Mouse (Mus musculus): Measurements from ENCODE around the gene Crebrf. TPM values are rescaled to one million over a fixed set of nuclear protein-coding genes. Genes with fewer than 3 reads are reported as not detected.

Crebrf gene
- total and polyA plus RNA-seq, 3 experiments, result 1.3 to 3.8 TPM; not detected in 1

DNA sequence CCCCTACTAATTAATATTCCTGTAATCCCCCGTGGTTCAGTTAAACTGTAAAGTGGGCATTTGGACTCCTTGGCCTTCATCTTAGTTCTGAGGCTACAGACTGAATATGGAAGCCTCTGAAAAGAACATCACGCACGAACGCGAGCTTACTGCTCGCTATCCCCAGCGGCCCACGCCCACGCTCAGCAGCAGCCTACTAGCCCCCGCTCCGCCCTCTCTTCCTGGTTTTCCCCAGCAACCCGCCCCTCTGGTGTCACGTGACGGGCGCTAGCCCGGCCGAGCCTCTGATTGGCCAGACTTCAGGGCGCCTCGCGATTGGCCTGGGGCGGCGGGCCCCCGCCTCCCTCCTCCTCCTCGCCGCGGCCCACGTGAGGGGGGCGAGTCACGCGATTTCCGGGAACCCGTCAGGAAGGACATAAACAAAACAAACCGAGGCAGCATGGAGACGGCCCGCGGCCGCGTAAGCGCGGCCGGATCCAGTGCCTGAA lies at the start of gene Crebrf (continued):
- TF ChIP-seq USF1 (IDR thresholded peaks at IDR 0.05; ENCODE audit: low read depth, low read length) (peak; percentile 99), TBP (IDR thresholded peaks at IDR 0.05; ENCODE audit: low read depth, low read length) (peak; percentile 86), MAX (IDR thresholded peaks at IDR 0.05; ENCODE audit: low read length) (peak; percentile 98)

DNA sequence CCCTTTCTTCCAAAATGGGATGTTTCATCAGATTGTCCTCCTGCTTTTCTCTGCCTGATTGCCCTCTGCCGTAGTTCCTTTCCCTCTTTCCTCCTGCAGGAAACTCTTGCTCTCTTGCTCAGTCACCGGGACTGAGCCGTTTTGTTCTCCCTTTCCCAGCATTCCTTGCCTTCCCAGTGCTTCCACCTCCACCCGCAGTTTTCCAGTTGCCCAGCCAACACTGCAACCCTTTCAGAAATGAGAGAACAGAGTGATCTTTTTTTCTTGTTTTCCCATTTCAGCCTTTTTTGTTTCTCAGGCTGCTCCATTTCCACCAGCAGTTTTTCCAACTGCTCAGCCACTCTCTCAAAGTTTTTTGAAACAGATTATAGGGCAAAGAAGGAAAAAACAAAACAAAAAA lies 44.2 kb upstream of the Crebrf start:
- no peak overlapping the region for H3K4me3 ChIP-seq (ENCODE audit: control insufficient read depth in 1 of 2, insufficient read depth in 1 of 2, low read depth in 2 of 2, low read length in 2 of 2)
- TF ChIP-seq EP300 (IDR thresholded peaks at IDR 0.05; ENCODE audit: low read depth in 1 of 2, low read length in 2 of 2) (no peak), NELFE (IDR thresholded peaks at IDR 0.05; ENCODE audit: low read depth, low read length) (no peak), BHLHE40 (IDR thresholded peaks at IDR 0.05; ENCODE audit: borderline replicate concordance, low read depth, low read length) (no peak), POLR2AphosphoS2 (IDR thresholded peaks at IDR 0.05; ENCODE audit: low read length) (no peak), ELF1 (IDR thresholded peaks at IDR 0.05; ENCODE audit: low read depth, low read length) (no peak), MAZ (IDR thresholded peaks at IDR 0.05; ENCODE audit: low read depth, low read length) (no peak), SMC3 (IDR thresholded peaks at IDR 0.05; ENCODE audit: low read depth, low read length) (no peak), MXI1 (IDR thresholded peaks at IDR 0.05; ENCODE audit: low read depth, low read length) (no peak), ZNF384 (IDR thresholded peaks at IDR 0.05; ENCODE audit: low read depth, low read length) (no peak), ZMIZ1 (IDR thresholded peaks at IDR 0.05; ENCODE audit: low read depth, low read length) (no peak), MEF2A (IDR thresholded peaks at IDR 0.05; ENCODE audit: extremely low read depth, insufficient replicate concordance, low read depth, low read length, poor library complexity, severe bottlenecking) (no peak), POLR2AphosphoS5 (IDR thresholded peaks at IDR 0.05; ENCODE audit: borderline replicate concordance, low read depth, low read length) (no peak), MYB (IDR thresholded peaks at IDR 0.05; ENCODE audit: low read depth, low read length) (no peak), ETS1 (IDR thresholded peaks at IDR 0.05; ENCODE audit: low read depth, low read length) (no peak), MAFK (IDR thresholded peaks at IDR 0.05; ENCODE audit: borderline replicate concordance, low read depth, low read length) (no peak), TAL1 (IDR thresholded peaks at IDR 0.05; ENCODE audit: low read length) (no peak)
- H3K27ac ChIP-seq (ENCODE audit: control insufficient read depth, low read depth, low read length), result no peak overlapping the region
- no peak for DNase-seq (ENCODE audit: low read depth, low spot score)
- H3K9ac ChIP-seq (ENCODE audit: control insufficient read depth, low read depth, low read length, poor library complexity, severe bottlenecking), result no peak overlapping the region
- peaks cover 0 to 4% of the 10 kb centered on the region in 2 experiments; a peak in 1 of 4 replicates for H3K36me3 ChIP-seq (ENCODE audit: control insufficient read depth in 1 of 2, insufficient read depth in 2 of 2, low read length in 2 of 2)
- peaks cover 3 to 7% of the 10 kb centered on the region in 2 experiments; a peak in 2 of 4 replicates for H3K4me1 ChIP-seq (ENCODE audit: control insufficient read depth in 1 of 2, insufficient read depth in 2 of 2, low read length in 2 of 2)
- no peaks in the 10 kb centered on the region for H3K79me2 ChIP-seq (ENCODE audit: control insufficient read depth, insufficient read depth, low read length, poor library complexity)
- no peaks in the 10 kb centered on the region for H3K27me3 ChIP-seq (ENCODE audit: control insufficient read depth in 1 of 2, insufficient read depth in 2 of 2, low read length in 2 of 2)
- no peaks in the 10 kb centered on the region for H3K9me3 ChIP-seq (replicated peaks; ENCODE audit: insufficient read depth, low read length)

DNA sequence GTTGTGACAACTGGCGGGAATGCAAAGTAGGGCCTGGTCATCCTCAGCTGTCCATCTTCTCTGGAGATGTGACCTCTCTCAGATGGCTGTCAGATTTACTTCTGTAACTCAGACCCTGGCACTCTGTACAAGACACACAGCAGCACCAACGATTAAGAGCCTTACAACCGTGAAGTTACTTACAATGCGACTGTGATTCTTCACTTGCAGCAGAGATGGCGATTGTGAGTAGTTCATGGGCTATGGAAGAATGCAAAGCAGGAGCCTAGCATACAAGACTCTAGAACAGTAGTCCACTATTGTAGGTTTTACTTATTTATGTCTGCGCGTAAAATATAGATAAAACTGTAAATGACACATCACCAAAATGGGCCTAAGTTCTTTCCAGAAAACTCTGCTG lies 39.6 kb upstream of the Crebrf start:
- H3K9ac ChIP-seq (ENCODE audit: control insufficient read depth, low read depth, low read length, poor library complexity, severe bottlenecking), result no peak overlapping the region
- H3K27ac ChIP-seq (ENCODE audit: control insufficient read depth, low read depth, low read length), result no peak overlapping the region
- TF ChIP-seq RCOR1 (IDR thresholded peaks at IDR 0.05; ENCODE audit: low read depth, low read length) (no peak), POLR2AphosphoS2 (IDR thresholded peaks at IDR 0.05; ENCODE audit: low read length) (no peak), USF1 (IDR thresholded peaks at IDR 0.05; ENCODE audit: low read depth, low read length) (no peak), POLR2AphosphoS5 (IDR thresholded peaks at IDR 0.05; ENCODE audit: borderline replicate concordance, low read depth, low read length) (no peak), GATA1 (IDR thresholded peaks at IDR 0.05; ENCODE audit: low read depth, low read length) (no peak), MXI1 (IDR thresholded peaks at IDR 0.05; ENCODE audit: low read depth, low read length) (no peak), ETS1 (IDR thresholded peaks at IDR 0.05; ENCODE audit: low read depth, low read length) (no peak), EP300 (IDR thresholded peaks at IDR 0.05; ENCODE audit: low read depth in 1 of 2, low read length in 2 of 2) (no peak), UBTF (IDR thresholded peaks at IDR 0.05; ENCODE audit: borderline replicate concordance, insufficient read depth, low read depth, low read length) (no peak), MYC (IDR thresholded peaks at IDR 0.05; ENCODE audit: low read depth, low read length) (no peak), ELF1 (IDR thresholded peaks at IDR 0.05; ENCODE audit: low read depth, low read length) (no peak), MYB (IDR thresholded peaks at IDR 0.05; ENCODE audit: low read depth, low read length) (no peak), MEF2A (IDR thresholded peaks at IDR 0.05; ENCODE audit: extremely low read depth, insufficient replicate concordance, low read depth, low read length, poor library complexity, severe bottlenecking) (no peak), MAZ (IDR thresholded peaks at IDR 0.05; ENCODE audit: low read depth, low read length) (no peak), JUND (IDR thresholded peaks at IDR 0.05; ENCODE audit: low read depth, low read length) (no peak), BHLHE40 (IDR thresholded peaks at IDR 0.05; ENCODE audit: borderline replicate concordance, low read depth, low read length) (no peak), MAFK (IDR thresholded peaks at IDR 0.05; ENCODE audit: borderline replicate concordance, low read depth, low read length) (no peak)

More for the DNA sequence above, 39.6 kb upstream of the Crebrf start:
- no peak for DNase-seq (ENCODE audit: low read depth, low spot score)
- H3K36me3 ChIP-seq (ENCODE audit: control insufficient read depth in 1 of 2, insufficient read depth in 2 of 2, low read length in 2 of 2), result peaks cover 0 to 24% of the 10 kb centered on the region in 2 experiments; a peak in 2 of 4 replicates
- H3K79me2 ChIP-seq (ENCODE audit: control insufficient read depth, insufficient read depth, low read length, poor library complexity), result peaks cover 29% of the 10 kb centered on the region
- no peaks in the 10 kb centered on the region for H3K27me3 ChIP-seq (ENCODE audit: control insufficient read depth in 1 of 2, insufficient read depth in 2 of 2, low read length in 2 of 2)
- H3K4me3 ChIP-seq (ENCODE audit: control insufficient read depth in 1 of 2, insufficient read depth in 1 of 2, low read depth in 2 of 2, low read length in 2 of 2), result peak overlapping the region; percentile 58 to 98
- H3K4me1 ChIP-seq (ENCODE audit: control insufficient read depth in 1 of 2, insufficient read depth in 2 of 2, low read length in 2 of 2), result peaks cover 9 to 35% of the 10 kb centered on the region in 2 experiments; a peak in 3 of 4 replicates
- no peaks in the 10 kb centered on the region for H3K9me3 ChIP-seq (replicated peaks; ENCODE audit: insufficient read depth, low read length)

All from MEL (cell line).